Mouse (Mus musculus) left cerebral cortex, postnatal 14 days (tissue): Measurements from ENCODE around the gene Myo1h. TPM values are rescaled to one million over a fixed set of nuclear protein-coding genes. Genes with fewer than 3 reads are reported as not detected.

ENCODE experiments used
- DNase-seq, 2 experiments: peaks; one replicate each; pipeline ENCODE4 v3.0.0; 2021 to 2022; ENCODE audit warnings: low spot score in 2 of 2, mixed read lengths in 1 of 2
- intact Hi-C: fragments of 180-260 bp; cut with DNase I; formaldehyde crosslinking; loops from one replicate; pipeline ENCODE4 v1.15.1; 2025
- total RNA-seq, 2 experiments: library from RNA; stranded (reverse); gene quantifications; 2 replicates each; pipeline ENCODE4 v1.2.3; 2021

The Myo1h gene
- total RNA-seq, 2 experiments from 2014 or later, result 2.7 to 2.8 TPM

GRCm38 (mm10) chr5:114286872-114287571, 1.9 kb upstream of the Myo1h start:
- intact Hi-C loops, result no loop called here
- DNase-seq, result no peak

DNA sequence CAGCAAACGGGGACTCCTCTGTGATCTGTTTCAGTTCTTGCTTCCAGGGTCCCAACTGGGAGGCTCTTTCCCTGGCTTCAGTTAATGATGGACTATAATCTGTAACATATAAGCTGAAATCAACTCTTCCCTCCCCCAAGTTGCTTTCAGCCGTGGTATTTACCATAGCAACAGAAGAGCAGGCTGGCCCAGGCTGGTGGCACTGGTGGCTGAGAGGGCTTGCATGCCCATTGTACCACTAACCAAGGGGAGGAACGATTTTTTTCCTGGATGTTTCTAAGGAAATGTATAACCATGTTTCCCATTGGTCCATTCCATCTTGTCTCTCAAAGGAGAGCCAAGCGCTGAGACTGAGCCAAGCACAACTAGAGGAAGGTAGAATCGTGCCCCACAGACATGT, 570 bp upstream of the Myo1h start:
- intact Hi-C loops, result no loop called here
- DNase-seq, result no peak

DNA sequence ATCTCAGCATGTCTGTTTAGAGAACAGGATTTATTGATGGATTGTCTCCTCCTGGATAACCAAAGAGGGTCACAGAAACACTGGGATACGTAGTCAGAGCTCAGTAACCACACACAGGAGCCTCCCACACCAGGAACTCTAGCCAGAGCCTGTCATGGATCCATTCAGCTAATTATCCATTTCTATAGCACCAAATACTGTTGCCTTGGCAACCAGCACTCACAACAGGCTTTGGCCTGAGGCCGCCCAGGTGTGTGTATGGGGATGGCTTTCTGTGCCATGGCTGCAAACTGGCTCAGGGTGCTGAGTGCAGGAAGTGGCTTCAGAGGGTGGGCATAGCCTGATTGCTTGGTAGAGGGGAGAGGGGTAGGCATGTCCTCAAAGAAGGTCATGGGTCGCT, 1.0 kb downstream of the Myo1h start:
- DNase-seq, result peak; percentile 11 to 41
- intact Hi-C loops, result no loop called here

- intact Hi-C loops, result no loop called here
- no peak for DNase-seq
Observed at GRCm38 (mm10) chr5:114296693-114297631, 8.0 kb downstream of the Myo1h start.

- intact Hi-C loops, result no loop called here
Observed at GRCm38 (mm10) chr5:114298212-114298894, 9.4 kb downstream of the Myo1h start.

DNA sequence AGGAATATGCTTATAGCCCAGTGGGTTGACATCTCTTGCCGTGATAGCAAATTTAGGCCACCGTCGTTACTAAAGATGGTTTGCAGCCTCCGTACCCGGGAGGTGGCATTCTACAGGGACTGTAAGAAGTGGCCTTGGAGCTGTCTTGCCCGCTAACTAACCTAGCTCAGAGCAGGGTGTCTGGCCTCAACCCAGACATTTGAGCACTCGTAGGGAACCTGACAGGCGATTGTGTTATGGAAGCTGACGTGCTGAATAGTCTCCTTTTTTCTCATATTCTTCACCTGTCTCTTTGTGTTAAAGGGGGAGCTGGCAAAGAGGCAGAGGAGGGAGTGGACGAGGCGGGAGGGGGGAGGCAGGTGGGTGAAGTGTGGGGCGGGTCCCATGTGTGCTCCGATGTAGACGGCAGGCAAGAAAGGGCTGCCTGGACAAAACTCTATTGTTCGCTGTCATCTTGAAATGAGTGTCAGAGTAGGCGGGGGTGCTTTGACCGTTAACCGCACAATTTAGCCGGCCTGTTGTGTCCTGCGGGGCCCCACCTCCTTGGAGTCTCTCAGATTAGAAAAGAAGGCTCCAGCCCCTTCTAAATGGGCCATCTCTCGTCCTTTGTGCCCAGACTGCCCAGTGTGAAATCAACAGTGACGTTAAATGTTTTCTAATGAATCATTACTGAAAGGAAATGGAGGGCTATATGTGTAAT, 10.3 kb downstream of the Myo1h start:
- intact Hi-C loops, result no loop called here
- DNase-seq, result no peak

More at GRCm38 (mm10) chr5:114298212-114298894, 9.4 kb downstream of the Myo1h start:
- peak; percentile 12 to 19 for DNase-seq

DNA sequence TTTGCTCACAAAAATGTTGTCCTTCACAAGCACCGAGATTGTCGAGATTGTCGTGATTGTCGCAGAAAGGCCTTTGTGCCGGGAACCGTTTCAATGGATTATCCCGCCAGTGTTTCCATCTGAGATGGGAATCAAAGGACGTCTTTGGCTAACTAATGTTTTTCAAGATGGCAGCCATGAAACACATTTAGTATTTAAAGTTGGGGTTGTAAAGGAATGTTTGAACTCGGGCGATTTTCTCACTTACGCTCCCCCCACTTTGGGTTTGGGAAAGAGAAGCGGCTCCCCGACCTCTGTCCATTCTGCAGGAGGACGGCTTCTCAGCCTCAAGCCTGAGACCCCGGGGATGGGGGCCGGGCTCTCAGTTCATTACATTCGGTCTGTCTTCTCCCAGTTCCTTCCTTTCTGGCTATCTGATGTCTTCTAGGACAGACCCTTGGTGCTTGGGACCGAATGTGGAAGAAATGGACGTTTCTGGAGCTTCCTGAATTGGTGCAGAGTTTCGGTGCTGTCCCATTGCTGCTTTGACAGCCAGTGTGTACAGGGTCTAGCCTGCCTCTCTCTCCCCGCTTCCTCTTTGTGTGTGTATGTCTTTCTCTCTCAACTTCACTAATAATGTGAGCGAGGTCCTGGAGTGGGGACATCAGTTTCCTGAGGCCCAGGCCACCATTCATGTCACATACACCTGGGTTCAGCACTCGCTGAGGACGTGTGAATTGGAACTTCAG, 11.1 kb downstream of the Myo1h start:
- intact Hi-C loops, result loop anchor here (2.0 to 10.0 kb wide), 2 partner anchors 33 to 125 kb away; no protein-coding TSS in a partner anchor
- DNase-seq, result no peak

GRCm38 (mm10) chr5:114303166-114303565, 14.2 kb downstream of the Myo1h start:
- intact Hi-C loops, result loop anchor here (10.0 kb wide), 1 partner anchor 128 kb away; no protein-coding TSS in a partner anchor
- no peak for DNase-seq

DNA sequence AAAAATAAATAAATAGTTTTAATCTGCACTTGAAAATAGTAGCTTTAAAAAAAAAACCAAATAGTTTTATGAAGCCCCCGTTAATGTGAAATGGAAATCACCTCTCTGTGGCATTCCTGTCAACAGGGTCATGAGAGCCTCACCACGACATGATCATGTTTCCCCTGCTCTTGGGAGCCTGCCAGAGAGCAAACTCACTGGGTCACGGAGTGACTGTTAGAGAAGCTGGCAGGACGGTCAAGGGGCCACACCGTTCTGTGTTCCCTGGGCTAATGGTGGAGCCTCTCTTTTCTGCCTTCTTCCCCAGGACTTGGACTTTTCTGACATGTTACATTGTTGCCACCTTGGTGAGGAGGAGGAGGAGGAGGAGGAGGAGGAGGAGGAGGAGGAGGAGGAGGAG, 17.5 kb downstream of the Myo1h start:
- DNase-seq, result no peak
- intact Hi-C loops, result loop anchor here (10.0 kb wide), 1 partner anchor 132 kb away; no protein-coding TSS in a partner anchor

GRCm38 (mm10) chr5:114308765-114309679, 20.1 kb downstream of the Myo1h start:
- peak; percentile 12 to 68 for DNase-seq

DNA sequence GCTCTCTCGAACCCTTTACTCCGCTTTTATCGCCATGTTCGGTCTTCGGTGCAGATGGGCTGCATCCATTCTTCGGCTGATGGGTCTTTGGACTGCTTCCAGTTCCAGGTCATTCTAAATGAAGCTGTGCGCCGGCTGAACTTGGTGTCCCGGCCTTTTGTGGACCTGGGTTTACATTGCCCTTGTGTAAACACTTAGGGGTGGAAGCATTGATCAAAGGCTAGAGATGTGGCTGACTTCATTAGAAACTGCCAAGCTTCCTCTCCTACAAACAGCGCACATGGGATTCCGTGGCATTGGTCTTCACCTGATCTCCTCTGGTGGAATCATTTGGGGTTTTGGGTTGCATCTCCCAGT, 20.7 kb downstream of the Myo1h start:
- intact Hi-C loops, result loop anchor here (1.0 to 10.0 kb wide), 3 partner anchors 61 to 135 kb away; partner anchors contain the start of genes Kctd10 and Ube3b
- DNase-seq, result no peak

More at GRCm38 (mm10) chr5:114308765-114309679, 20.1 kb downstream of the Myo1h start:
- intact Hi-C loops, result loop anchor here (1.0 to 10.0 kb wide), 2 partner anchors 61 to 134 kb away; no protein-coding TSS in a partner anchor

DNA sequence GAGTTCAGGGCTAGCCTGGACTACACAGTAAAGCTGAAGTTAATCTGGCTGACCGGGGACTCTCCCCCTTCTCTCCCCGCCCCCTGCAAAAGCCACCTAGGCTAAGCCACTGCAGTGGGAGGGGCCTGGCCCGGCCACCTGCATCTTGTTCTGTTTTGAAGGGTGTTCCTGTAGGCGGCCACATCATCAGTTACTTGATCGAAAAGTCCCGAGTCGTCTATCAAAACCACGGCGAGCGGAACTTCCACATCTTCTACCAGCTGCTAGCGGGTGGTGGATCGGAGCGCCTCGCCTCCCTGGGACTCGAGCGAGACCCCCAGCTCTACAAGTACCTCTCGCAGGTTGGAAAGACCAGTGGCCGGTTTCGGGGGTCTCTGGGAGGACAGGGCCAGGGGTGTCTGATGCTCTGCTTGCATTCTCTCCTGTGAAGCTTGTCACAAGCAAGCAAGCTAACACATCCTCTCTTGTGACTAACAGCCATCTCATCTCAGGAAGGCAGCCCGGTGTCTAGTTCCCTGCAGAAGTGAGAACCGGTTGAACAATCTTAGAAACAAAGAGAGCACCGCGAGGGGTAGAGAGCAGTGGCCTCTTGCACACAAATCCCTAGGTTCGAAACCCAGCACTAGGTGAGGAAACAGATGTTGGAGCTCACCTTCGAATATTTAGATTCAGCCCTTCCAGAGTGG, 34.3 kb downstream of the Myo1h start:
- no peak for DNase-seq

GRCm38 (mm10) chr5:114323791-114324507, 35.0 kb downstream of the Myo1h start:
- intact Hi-C loops, result no loop called here
- DNase-seq, result peak; percentile 40 to 42

More for the DNA sequence above, 34.3 kb downstream of the Myo1h start:
- intact Hi-C loops, result no loop called here

GRCm38 (mm10) chr5:114342996-114343395, 54.0 kb downstream of the Myo1h start:
- intact Hi-C loops, result no loop called here
- no peak for DNase-seq

DNA sequence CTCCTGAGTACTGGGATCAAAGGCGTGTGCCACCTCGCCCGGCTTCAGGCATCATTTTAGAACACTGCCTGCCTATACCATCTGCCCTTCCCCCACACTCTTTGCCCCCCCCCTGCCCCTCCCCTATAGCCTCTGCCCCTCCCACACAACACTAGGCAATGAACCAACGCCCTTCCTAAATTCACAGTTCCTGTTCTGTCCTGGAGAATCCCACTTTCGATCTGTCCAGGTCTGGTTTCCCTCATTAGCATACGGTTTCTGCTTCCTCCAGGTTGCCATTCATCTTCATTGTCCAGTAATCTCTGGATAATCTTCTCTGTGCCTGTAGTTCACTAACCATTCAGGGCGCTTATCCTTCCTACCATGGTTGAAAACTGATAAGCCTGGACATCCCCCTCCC, 54.6 kb downstream of the Myo1h start:
- no peak for DNase-seq
- intact Hi-C loops, result no loop called here

GRCm38 (mm10) chr5:114345538-114345937, 56.6 kb downstream of the Myo1h start:
- intact Hi-C loops, result no loop called here
- DNase-seq, result no peak
